Mouse (Mus musculus) embryo, embryonic 10 days (tissue): Measurements from ENCODE around the gene Snrpd2.
"Not testable (repeated sequence)": the region's sequence is repeated elsewhere in the genome, so short reads cannot be mapped to it uniquely, and the experiment has no call there.

Experiments used
- DNase-seq: peaks from one replicate; pipeline ENCODE4 v3.0.0-alpha.2; 2015; ENCODE audit warnings: low spot score

The Snrpd2 gene

GRCm38 (mm10) chr7:19148875-19149541, 514 bp upstream of the Snrpd2 start, which contains the start of gene Qpctl:
TSS of gene Qpctl (minus strand) at chr7:19149291.
- DNase-seq, result peak; percentile 99

GRCm38 (mm10) chr7:19151121-19151520, 1.6 kb downstream of the Snrpd2 start:
- DNase-seq, result not testable (repeated sequence)

GRCm38 (mm10) chr7:19154796-19155195, 5.3 kb downstream of the Snrpd2 start:
- no peak for DNase-seq

GRCm38 (mm10) chr7:19155825-19156475, 6.4 kb downstream of the Snrpd2 start:
- no peak for DNase-seq

DNA sequence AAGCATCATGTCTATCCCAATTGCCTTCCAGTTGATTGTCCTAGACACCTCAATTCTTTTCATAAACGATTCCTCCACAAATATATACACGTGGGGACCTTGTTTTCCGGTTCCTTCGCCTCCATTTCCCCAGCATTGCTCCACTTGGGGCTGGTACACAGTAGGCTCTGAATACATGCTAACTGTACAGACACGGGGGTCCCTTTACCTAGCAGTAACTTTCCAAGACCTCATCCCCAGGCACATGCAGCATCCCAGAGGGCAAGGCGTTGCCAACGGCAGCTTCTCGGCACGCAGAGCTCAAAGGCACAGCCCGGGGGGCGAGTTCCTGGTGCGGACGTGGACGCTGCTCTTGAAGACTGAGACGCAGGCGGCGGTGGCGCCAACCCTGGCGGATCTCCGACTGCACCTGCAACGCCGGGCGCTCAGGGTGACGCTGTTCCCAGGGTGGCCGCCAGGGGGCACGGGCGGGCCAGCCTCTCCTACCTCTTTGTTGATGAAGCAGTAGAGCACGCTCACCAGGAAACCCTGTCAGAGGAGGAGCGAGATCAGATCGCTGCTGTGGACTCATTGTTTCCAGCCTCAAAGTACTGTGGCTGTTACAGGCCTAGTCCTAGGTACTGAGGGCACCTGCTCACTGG, 7.8 kb downstream of the Snrpd2 start:
- DNase-seq, result peak; percentile 92

DNA sequence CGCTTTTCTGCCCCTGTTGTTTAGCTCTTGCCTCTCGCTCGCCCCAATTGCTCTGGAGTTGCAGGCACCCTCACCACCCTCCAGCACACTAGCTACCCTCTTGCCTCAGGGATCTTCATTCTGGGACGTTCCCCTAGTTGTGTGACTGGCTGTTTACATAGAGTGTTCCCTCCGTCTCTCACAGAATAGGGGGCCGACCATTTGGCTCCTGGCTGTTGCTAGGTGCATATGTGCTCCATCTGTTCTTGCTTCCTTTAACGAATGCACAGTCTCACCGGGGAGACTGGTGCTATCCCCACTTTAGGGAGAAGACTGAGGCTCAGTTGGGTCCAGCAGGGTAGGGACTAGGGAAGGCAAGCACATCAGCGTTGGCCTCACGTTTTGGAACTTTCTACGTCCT, 9.1 kb downstream of the Snrpd2 start:
- no peak for DNase-seq

GRCm38 (mm10) chr7:19159411-19159810, 9.9 kb downstream of the Snrpd2 start:
- DNase-seq, result no peak

- DNase-seq, result peak; percentile 32
These were observed 10.6 kb downstream of the Snrpd2 start for GRCm38 (mm10) chr7:19160115-19160514.

DNA sequence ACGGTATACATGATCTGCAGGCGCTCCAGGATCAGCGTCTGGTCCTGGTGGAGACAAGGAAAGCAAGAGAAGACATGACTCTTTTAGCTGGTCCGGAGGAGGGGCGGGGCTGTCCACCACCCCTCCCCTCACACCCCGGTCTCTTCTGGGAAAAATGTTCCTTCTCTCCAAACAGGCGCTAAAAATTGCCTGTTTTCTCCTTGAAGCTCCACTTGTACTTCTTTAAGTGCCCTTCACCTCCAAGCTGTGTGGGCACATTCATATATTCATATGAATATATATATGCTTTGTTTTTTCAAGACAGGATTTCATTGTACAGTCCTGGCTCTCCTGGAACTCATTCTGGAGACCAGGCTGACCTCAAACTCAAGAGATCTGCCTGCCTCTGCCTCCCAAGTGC, 13.4 kb downstream of the Snrpd2 start:
- no peak for DNase-seq

GRCm38 (mm10) chr7:19163752-19164151, 14.2 kb downstream of the Snrpd2 start:
- no peak for DNase-seq

- peak; percentile 59 for DNase-seq
These were observed 14.7 kb downstream of the Snrpd2 start for GRCm38 (mm10) chr7:19164189-19164588.

- peak; percentile 53 for DNase-seq
These were observed 15.5 kb downstream of the Snrpd2 start for GRCm38 (mm10) chr7:19164978-19165377.

GRCm38 (mm10) chr7:19165656-19166423, 16.3 kb downstream of the Snrpd2 start, which contains the start of gene Gipr:
TSS of gene Gipr (minus strand) at chr7:19166127.
- no peak for DNase-seq

DNA sequence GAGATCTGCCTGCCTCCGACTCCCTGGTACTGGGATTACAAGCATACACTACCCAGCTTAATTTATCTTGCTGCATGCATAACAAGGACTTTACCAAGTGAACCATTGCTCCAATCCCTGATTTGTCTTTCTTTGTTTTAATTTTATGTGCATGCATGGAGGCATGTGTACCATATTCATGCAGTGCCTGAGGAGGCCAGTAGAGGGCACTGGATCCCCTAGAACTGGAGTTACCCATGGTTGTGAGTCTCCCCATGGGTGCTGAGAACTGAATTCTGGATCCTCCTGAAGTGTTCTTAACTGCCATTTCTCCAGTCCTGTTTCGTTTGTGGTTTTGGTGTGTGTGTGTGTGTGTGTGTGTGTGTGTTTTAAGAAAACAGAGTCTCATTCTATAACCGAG, 17.5 kb downstream of the Snrpd2 start:
- DNase-seq, result no peak

DNA sequence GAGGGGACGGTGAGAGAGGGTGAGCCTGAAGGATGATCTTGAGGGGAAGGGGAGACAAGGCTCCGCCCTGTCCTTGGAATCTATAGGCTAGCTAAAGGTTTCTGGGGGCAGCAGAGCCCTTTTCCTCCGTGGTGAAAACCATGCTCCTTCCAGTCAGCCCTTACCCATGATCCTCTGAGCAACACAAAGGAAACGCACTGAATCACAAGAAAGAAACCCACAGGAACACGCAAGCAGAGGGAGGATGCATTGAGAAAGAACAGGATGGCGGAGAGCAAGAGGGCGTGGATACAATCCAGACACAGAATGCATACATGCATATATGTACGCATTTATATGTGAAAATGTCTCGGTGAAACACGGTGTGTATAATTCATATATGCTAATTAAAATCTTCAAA, 20.0 kb downstream of the Snrpd2 start:
- DNase-seq, result no peak

- DNase-seq, result no peak
These were observed 20.6 kb downstream of the Snrpd2 start for GRCm38 (mm10) chr7:19170142-19170541.

DNA sequence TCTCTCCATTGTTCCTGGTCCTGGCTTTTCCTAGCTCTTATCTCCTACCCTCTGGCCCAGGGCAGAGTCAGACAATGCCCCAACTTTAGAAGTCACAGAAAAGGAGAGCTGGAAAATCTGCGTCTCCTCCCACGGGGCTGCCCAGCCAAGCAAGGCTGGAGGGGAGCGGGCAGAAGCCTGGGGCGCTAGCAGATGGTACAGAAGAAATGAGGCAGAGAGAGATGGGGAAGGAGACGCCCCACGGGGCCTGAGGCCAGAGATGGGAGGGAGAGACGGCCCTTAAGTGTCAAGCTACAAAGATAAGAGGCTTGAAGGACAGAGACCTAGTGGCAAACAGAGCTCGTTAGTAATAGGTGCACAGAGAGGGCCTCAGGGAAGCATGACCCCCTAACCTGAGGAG, 22.3 kb downstream of the Snrpd2 start:
- no peak for DNase-seq

DNA sequence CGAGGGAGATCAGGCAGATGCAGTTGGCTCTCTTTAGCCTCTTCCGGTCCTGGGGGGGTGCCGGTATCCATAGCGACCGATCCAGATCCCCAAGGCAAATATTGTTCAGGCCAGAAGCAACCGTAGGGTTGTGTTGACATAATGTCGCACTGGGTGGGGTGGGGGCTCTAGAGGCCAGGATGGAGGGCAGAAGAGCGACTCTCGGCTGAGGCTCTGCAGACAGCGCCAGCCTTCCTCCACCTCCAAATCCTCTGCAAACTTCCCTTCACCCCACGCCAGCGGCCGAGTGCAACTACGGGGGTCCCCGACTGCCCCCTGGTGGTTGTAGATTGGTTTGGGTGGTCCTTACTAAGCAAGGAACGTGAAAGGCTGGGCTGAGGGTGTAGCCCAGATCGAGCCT, 23.4 kb downstream of the Snrpd2 start:
- peak; percentile 89 for DNase-seq

DNA sequence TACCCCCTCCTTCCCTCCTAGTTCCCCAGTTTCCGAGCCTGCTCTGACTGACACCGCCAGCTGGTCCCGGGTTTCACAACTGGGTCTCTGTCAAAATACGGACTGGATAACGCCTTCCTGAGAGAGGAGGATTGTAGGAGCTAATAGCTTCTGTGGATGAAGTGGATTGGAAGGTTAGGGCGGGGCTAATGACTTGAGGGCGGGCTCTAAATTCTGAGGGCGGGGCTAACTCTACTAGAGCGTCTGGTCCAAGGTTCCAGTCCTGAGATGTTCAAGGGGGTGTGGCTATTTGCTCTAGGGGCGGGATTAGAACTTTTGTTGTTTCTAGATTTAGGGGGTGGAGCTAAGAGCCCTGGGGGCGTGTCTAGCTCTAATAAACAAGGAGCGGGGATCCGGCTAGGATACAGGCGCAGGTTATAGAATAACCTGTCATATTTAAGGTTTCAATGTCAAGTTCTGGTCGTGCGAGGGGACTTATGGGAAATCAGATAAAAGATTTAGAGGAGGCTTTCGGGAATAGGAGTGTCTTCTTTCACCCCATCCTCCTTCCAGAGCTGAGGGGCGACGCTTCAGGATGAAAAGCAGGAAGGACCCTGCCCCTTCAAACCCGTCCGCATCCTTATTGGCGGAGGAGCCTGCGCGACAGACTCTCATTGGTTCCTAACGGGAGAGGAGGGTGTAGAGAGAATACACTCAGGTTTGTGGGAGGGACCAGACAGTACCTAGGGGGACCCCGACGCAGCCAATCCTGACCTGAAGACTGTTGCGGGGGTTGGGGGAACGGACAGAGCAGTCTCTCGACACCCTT, 26.4 kb downstream of the Snrpd2 start, which contains the start of gene Eml2:
Gene Eml2, plus strand, starts transcription at position 714 of the 808 bp plus-strand sequence.
- peak; percentile 68 for DNase-seq

GRCm38 (mm10) chr7:19176516-19176947, 27.0 kb downstream of the Snrpd2 start:
- no peak for DNase-seq

- DNase-seq, result no peak
These were observed 27.7 kb downstream of the Snrpd2 start for GRCm38 (mm10) chr7:19177216-19177615.
